Mouse (Mus musculus): ENCODE measurements at regions not wholly inside any gene's neighbourhood (a gene's known extent, or its start where the extent isn't known, plus 50 kb on each side); places are given as distances from the start of the nearest gene placed in this dataset.
"Not testable (repeated sequence)": the region's sequence is repeated elsewhere in the genome, so short reads cannot be mapped to it uniquely, and the experiment has no call there.

DNA sequence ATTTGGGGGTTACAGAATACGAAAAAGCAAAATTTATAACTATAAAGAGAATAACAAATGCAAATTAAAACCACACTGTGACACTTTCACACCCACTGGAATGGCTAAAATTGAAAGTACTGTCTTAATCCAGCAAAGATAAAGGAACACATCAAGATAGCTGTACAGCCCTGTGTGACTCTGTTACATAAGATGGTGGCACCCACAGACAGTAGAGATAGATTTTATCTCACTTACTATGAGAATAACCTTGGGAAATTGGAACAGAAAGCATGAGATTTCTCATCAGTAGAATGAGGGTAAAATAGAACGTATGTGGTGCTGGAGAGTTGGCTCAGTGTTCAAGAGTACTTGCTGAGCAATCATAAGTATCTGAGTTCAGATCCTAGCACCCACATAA, 276.1 kb downstream of the Fam198b start:
- in situ Hi-C loops (cut with MboI; ENCODE audit: low sequenced_read_pairs in 2 of 2, unreplicated experiment in 2 of 2), result no loop called here
- Histone ChIP-seq H3K4me3 (ENCODE audit: insufficient read depth in 1 of 2, low read depth in 1 of 2, low read length in 2 of 2, poor library complexity in 1 of 2, severe bottlenecking in 1 of 2) (no peak overlapping the region), H3K27ac (ENCODE audit: insufficient read depth, low read depth, low read length, poor library complexity, severe bottlenecking) (no peak overlapping the region), H3K36me3 (ENCODE audit: control insufficient read depth, insufficient read depth, low read length, poor library complexity, severe bottlenecking) (no peaks in the 10 kb centered on the region), H3K9me3 (ENCODE audit: control insufficient read depth, insufficient read depth, low read depth, low read length) (no peaks in the 10 kb centered on the region), H3K9ac (ENCODE audit: insufficient read depth, low read depth, low read length, poor library complexity, severe bottlenecking) (no peak overlapping the region), H3K4me1 (ENCODE audit: control insufficient read depth in 2 of 2, insufficient read depth in 2 of 2, low read length in 2 of 2, poor library complexity in 1 of 2) (no peaks in the 10 kb centered on the region)
- TF ChIP-seq ZC3H11A (IDR thresholded peaks at IDR 0.05; ENCODE audit: borderline replicate concordance, low read depth, low read length) (no peak), MAFK (IDR thresholded peaks at IDR 0.05; ENCODE audit: insufficient read depth, low read depth, low read length) (no peak), HCFC1 (IDR thresholded peaks at IDR 0.05; ENCODE audit: borderline replicate concordance, insufficient read depth, low read length) (no peak), ZNF384 (IDR thresholded peaks at IDR 0.05; ENCODE audit: low read depth, low read length) (no peak), CHD2 (IDR thresholded peaks at IDR 0.05; ENCODE audit: low read depth, low read length) (no peak)
- DNase-seq (ENCODE audit: low read depth, low spot score), result no peak

DNA sequence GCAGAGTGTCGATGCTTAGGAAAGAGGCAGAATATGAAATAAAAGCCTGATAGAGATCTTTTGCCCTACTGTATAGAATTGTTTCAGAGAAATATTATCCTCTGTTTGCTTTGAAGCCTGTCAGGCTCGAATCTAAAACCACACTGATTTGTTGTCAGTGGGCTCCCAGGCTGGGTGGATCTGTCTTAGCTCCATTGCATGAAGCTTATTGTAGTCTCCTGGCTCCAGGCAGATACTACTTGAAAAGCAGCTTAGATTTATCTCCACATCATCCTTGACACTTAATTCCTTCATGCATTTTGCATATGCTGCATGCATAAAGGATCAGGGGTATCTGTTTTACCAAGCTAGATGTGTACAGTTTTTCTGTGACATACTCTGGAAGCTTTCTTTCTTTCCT, 297.4 kb downstream of the Fam198b start:
- H3K27ac ChIP-seq (ENCODE audit: insufficient read depth, low read depth, low read length, poor library complexity, severe bottlenecking), result no peak overlapping the region
- TF ChIP-seq ZC3H11A (IDR thresholded peaks at IDR 0.05; ENCODE audit: borderline replicate concordance, low read depth, low read length), result no peak
- no peak for TF ChIP-seq HCFC1 (IDR thresholded peaks at IDR 0.05; ENCODE audit: borderline replicate concordance, insufficient read depth, low read length)
- TF ChIP-seq CHD2 (IDR thresholded peaks at IDR 0.05; ENCODE audit: low read depth, low read length), result no peak
- no peak for TF ChIP-seq ZNF384 (IDR thresholded peaks at IDR 0.05; ENCODE audit: low read depth, low read length)
- no peak for TF ChIP-seq MAFK (IDR thresholded peaks at IDR 0.05; ENCODE audit: insufficient read depth, low read depth, low read length)
- no peak overlapping the region for H3K9ac ChIP-seq (ENCODE audit: insufficient read depth, low read depth, low read length, poor library complexity, severe bottlenecking)
- in situ Hi-C loops (cut with MboI; ENCODE audit: low sequenced_read_pairs in 2 of 2, unreplicated experiment in 2 of 2), result no loop called here
- no peak for DNase-seq (ENCODE audit: low read depth, low spot score)
- H3K4me3 ChIP-seq (ENCODE audit: insufficient read depth in 1 of 2, low read depth in 1 of 2, low read length in 2 of 2, poor library complexity in 1 of 2, severe bottlenecking in 1 of 2), result no peak overlapping the region
- no peaks in the 10 kb centered on the region for H3K4me1 ChIP-seq (ENCODE audit: control insufficient read depth in 2 of 2, insufficient read depth in 2 of 2, low read length in 2 of 2, poor library complexity in 1 of 2)
- H3K9me3 ChIP-seq (ENCODE audit: control insufficient read depth, insufficient read depth, low read depth, low read length), result no peaks in the 10 kb centered on the region
- no peaks in the 10 kb centered on the region for H3K36me3 ChIP-seq (ENCODE audit: control insufficient read depth, insufficient read depth, low read length, poor library complexity, severe bottlenecking)

DNA sequence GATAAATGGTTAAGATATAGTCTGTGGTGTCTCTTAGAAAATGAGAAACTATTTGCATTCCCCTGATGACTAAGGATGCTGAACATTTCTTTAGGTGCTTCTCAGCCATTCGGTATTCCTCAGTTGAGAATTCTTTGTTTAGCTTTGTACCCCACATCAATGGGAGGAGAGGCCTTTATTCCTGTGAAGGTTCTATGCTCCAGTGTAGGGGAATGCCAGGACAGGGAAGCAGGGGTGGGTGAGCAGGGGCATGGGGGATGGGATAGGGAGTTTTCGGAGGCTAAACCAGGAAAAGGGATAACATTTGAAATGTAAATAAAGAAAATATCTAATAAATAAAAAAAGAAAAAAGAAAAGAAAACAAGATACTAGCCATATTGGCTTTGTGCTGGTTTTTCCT, 297.8 kb downstream of the Fam198b start:
- H3K4me1 ChIP-seq (ENCODE audit: control insufficient read depth in 2 of 2, insufficient read depth in 2 of 2, low read length in 2 of 2, poor library complexity in 1 of 2); H3K9me3 ChIP-seq (ENCODE audit: control insufficient read depth, insufficient read depth, low read depth, low read length); H3K4me3 ChIP-seq (ENCODE audit: insufficient read depth in 1 of 2, low read depth in 1 of 2, low read length in 2 of 2, poor library complexity in 1 of 2, severe bottlenecking in 1 of 2); DNase-seq (ENCODE audit: low read depth, low spot score); H3K9ac ChIP-seq (ENCODE audit: insufficient read depth, low read depth, low read length, poor library complexity, severe bottlenecking); in situ Hi-C loops (cut with MboI; ENCODE audit: low sequenced_read_pairs in 2 of 2, unreplicated experiment in 2 of 2); H3K36me3 ChIP-seq (ENCODE audit: control insufficient read depth, insufficient read depth, low read length, poor library complexity, severe bottlenecking); H3K27ac ChIP-seq (ENCODE audit: insufficient read depth, low read depth, low read length, poor library complexity, severe bottlenecking): not testable (repeated sequence)

DNA sequence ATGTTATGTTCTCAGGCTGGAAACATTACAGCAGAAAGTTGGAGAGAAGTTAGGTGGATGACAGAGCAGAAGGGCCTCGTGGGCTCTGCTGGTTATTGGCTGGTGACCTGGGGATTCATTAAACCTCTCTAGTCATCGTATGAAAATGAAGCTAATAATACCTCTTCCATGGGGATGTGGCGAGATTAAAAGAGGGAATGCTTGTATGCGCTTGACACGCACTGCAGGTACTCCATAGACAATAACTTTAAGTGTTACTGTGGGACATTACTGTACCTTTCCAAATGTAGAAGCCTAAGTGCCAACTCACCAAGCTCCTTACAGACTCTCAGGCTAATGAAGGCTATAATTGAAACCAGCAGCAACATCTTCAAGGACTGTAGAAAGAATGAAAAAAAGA, 303.1 kb downstream of the Fam198b start:
- H3K4me3 ChIP-seq (ENCODE audit: insufficient read depth in 1 of 2, low read depth in 1 of 2, low read length in 2 of 2, poor library complexity in 1 of 2, severe bottlenecking in 1 of 2), result no peak overlapping the region
- H3K9ac ChIP-seq (ENCODE audit: insufficient read depth, low read depth, low read length, poor library complexity, severe bottlenecking), result no peak overlapping the region
- H3K9me3 ChIP-seq (ENCODE audit: control insufficient read depth, insufficient read depth, low read depth, low read length), result no peaks in the 10 kb centered on the region
- no peak for DNase-seq (ENCODE audit: low read depth, low spot score)
- H3K36me3 ChIP-seq (ENCODE audit: control insufficient read depth, insufficient read depth, low read length, poor library complexity, severe bottlenecking), result no peaks in the 10 kb centered on the region
- in situ Hi-C loops (cut with MboI; ENCODE audit: low sequenced_read_pairs in 2 of 2, unreplicated experiment in 2 of 2), result no loop called here
- TF ChIP-seq ZNF384 (IDR thresholded peaks at IDR 0.05; ENCODE audit: low read depth, low read length) (no peak), CHD2 (IDR thresholded peaks at IDR 0.05; ENCODE audit: low read depth, low read length) (no peak), ZC3H11A (IDR thresholded peaks at IDR 0.05; ENCODE audit: borderline replicate concordance, low read depth, low read length) (no peak), HCFC1 (IDR thresholded peaks at IDR 0.05; ENCODE audit: borderline replicate concordance, insufficient read depth, low read length) (no peak), MAFK (IDR thresholded peaks at IDR 0.05; ENCODE audit: insufficient read depth, low read depth, low read length) (no peak)
- no peaks in the 10 kb centered on the region for H3K4me1 ChIP-seq (ENCODE audit: control insufficient read depth in 2 of 2, insufficient read depth in 2 of 2, low read length in 2 of 2, poor library complexity in 1 of 2)
- H3K27ac ChIP-seq (ENCODE audit: insufficient read depth, low read depth, low read length, poor library complexity, severe bottlenecking), result no peak overlapping the region

DNA sequence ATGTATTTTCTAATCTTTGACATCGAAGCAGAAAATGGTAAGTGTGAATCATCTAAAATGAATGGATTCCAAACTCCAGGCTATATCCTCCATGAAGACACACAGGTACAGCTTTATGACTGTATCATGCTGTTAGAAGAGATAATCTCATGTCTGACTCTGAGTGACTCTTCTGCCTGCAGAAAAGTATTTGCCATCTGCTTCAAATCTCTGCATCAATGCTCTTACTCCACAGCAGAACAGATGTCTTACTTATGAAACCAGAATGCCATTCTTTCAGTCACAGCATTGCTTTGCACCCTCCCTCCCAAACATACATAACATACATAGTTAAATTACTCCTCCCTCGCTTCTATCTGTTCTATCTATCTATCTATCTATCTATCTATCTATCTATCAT, 316.6 kb downstream of the Fam198b start:
- in situ Hi-C loops (cut with MboI; ENCODE audit: low sequenced_read_pairs in 2 of 2, unreplicated experiment in 2 of 2), result no loop called here
- Histone ChIP-seq H3K36me3 (ENCODE audit: control insufficient read depth, insufficient read depth, low read length, poor library complexity, severe bottlenecking) (no peaks in the 10 kb centered on the region), H3K4me1 (ENCODE audit: control insufficient read depth in 2 of 2, insufficient read depth in 2 of 2, low read length in 2 of 2, poor library complexity in 1 of 2) (no peaks in the 10 kb centered on the region), H3K27ac (ENCODE audit: insufficient read depth, low read depth, low read length, poor library complexity, severe bottlenecking) (no peak overlapping the region), H3K9ac (ENCODE audit: insufficient read depth, low read depth, low read length, poor library complexity, severe bottlenecking) (no peak overlapping the region), H3K9me3 (ENCODE audit: control insufficient read depth, insufficient read depth, low read depth, low read length) (no peaks in the 10 kb centered on the region), H3K4me3 (ENCODE audit: insufficient read depth in 1 of 2, low read depth in 1 of 2, low read length in 2 of 2, poor library complexity in 1 of 2, severe bottlenecking in 1 of 2) (no peak overlapping the region)
- TF ChIP-seq CHD2 (IDR thresholded peaks at IDR 0.05; ENCODE audit: low read depth, low read length) (no peak), ZC3H11A (IDR thresholded peaks at IDR 0.05; ENCODE audit: borderline replicate concordance, low read depth, low read length) (no peak), MAFK (IDR thresholded peaks at IDR 0.05; ENCODE audit: insufficient read depth, low read depth, low read length) (no peak), HCFC1 (IDR thresholded peaks at IDR 0.05; ENCODE audit: borderline replicate concordance, insufficient read depth, low read length) (no peak), ZNF384 (IDR thresholded peaks at IDR 0.05; ENCODE audit: low read depth, low read length) (no peak)
- no peak for DNase-seq (ENCODE audit: low read depth, low spot score)
